Mouse (Mus musculus) erythroblast, embryonic 14.5 days (primary cell): ENCODE results near the gene Clic4.

Experiments used
- GATA1 ChIP-seq: IDR thresholded peaks from 2 replicates; pipeline ENCODE4 v1.6.1; 2012; ENCODE audit warnings: low read length, inconsistent platforms, mixed read lengths
- TAL1 ChIP-seq: IDR thresholded peaks from 3 replicates; pipeline ENCODE4 v1.6.1; 2012; ENCODE audit warnings: low read length, inconsistent platforms, mixed read lengths

DNA sequence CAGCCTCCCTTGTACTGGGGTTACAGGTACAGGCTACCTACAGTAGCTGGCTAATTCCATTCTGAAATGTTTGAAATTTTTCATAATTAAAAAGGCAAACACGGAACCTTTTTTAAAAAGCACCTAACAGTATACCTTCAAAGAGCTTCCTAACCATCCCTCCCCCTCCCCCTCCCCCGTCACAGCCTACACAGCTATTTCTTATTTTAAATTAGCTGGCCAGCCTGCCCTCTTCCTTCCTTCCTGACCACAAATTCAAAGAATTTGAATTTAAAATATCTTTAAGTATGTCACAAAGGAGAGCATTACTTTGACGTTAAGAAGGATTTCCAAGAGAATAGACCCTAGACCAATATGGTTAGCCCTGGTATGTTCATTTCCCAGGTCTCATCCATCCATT, 44.5 kb downstream of the Clic4 start:
- TF ChIP-seq TAL1 (no peak), GATA1 (no peak)
